Mouse (Mus musculus) cerebellum, adult 11 months (tissue): Measurements from ENCODE around the gene Map7d1.
"Not testable (repeated sequence)": the region's sequence is repeated elsewhere in the genome, so short reads cannot be mapped to it uniquely, and the experiment has no call there.

Experiments used
- DNase-seq: peaks from one replicate; pipeline ENCODE4 v3.0.0; 2022

Gene Map7d1

GRCm38 (mm10) chr4:126239862-126240475, 16.2 kb downstream of the Map7d1 start:
- peak; percentile 4 for DNase-seq

GRCm38 (mm10) chr4:126237721-126238242, 18.4 kb downstream of the Map7d1 start:
- peak; percentile 12 for DNase-seq

- DNase-seq, result peak; percentile 15
Measured at GRCm38 (mm10) chr4:126236467-126237280, 19.5 kb downstream of the Map7d1 start.

GRCm38 (mm10) chr4:126235191-126235590, 21.0 kb downstream of the Map7d1 start:
- DNase-seq, result no peak

GRCm38 (mm10) chr4:126234496-126235175, 21.5 kb downstream of the Map7d1 start:
- DNase-seq, result no peak

GRCm38 (mm10) chr4:126233676-126234308, 22.4 kb downstream of the Map7d1 start:
- no peak for DNase-seq

GRCm38 (mm10) chr4:126229900-126230299, 26.2 kb downstream of the Map7d1 start:
- no peak for DNase-seq

GRCm38 (mm10) chr4:126228144-126228543, 28.0 kb downstream of the Map7d1 start:
- no peak for DNase-seq

GRCm38 (mm10) chr4:126227077-126227761, 28.9 kb downstream of the Map7d1 start:
- DNase-seq, result peak; percentile 88

- no peak for DNase-seq
Measured at GRCm38 (mm10) chr4:126226640-126227039, 29.5 kb downstream of the Map7d1 start.

GRCm38 (mm10) chr4:126222631-126223030, 33.5 kb downstream of the Map7d1 start:
- no peak for DNase-seq

GRCm38 (mm10) chr4:126220045-126220444, 36.1 kb downstream of the Map7d1 start:
- no peak for DNase-seq

- DNase-seq, result not testable (repeated sequence)
Measured at GRCm38 (mm10) chr4:126219540-126219939, 36.6 kb downstream of the Map7d1 start.

GRCm38 (mm10) chr4:126217771-126218170, 38.4 kb downstream of the Map7d1 start:
- DNase-seq, result no peak

- DNase-seq, result no peak
Measured at GRCm38 (mm10) chr4:126207081-126207480, 49.1 kb downstream of the Map7d1 start.

- DNase-seq, result no peak
Measured at GRCm38 (mm10) chr4:126205386-126205785, 50.8 kb downstream of the Map7d1 start.

GRCm38 (mm10) chr4:126204661-126205230, 51.4 kb downstream of the Map7d1 start:
- DNase-seq, result no peak

- DNase-seq, result no peak
Measured at GRCm38 (mm10) chr4:126204016-126204415, 52.1 kb downstream of the Map7d1 start.

GRCm38 (mm10) chr4:126203336-126203895, 52.7 kb downstream of the Map7d1 start:
- no peak for DNase-seq

- peak; percentile 99 for DNase-seq
Measured at GRCm38 (mm10) chr4:126202303-126203181, 53.6 kb downstream of the Map7d1 start, which contains the start of gene Thrap3. Gene Thrap3 (minus strand): TSS chr4:126202760.
